Mouse (Mus musculus) MEL (cell line): Measurements from ENCODE around the gene Anapc11. TPM values are rescaled to one million over a fixed set of nuclear protein-coding genes. Genes with fewer than 3 reads are reported as not detected.

Experiments
- DNase-seq: peaks from one replicate; pipeline ENCODE4 v3.0.0; 2011; ENCODE audit warnings: low read depth, low spot score
- H3K27ac ChIP-seq: 2 replicates; pipeline ENCODE4 v1.5.1; 2012; ENCODE audit warnings: low read depth, mild to moderate bottlenecking, control low read depth, low read length, moderate library complexity; ENCODE audit not compliant: control insufficient read depth
- H3K27me3 ChIP-seq, 2 experiments: fragments of 150-350 bp in 1 of 2; sonication (generic) in 1 of 2; 2 replicates each; pipeline ENCODE4 v1.6.1; 2012; ENCODE audit warnings: low read length in 2 of 2, mild to moderate bottlenecking in 2 of 2, improper control_type of control experiment in 1 of 2, moderate library complexity in 1 of 2; ENCODE audit not compliant: insufficient read depth in 2 of 2, control insufficient read depth in 1 of 2
- H3K36me3 ChIP-seq, 2 experiments: 2 replicates each; pipeline ENCODE4 v1.6.1; 2012 to 2014; ENCODE audit warnings: low read length in 2 of 2, improper control_type of control experiment in 1 of 2, inconsistent platforms in 1 of 2, mild to moderate bottlenecking in 1 of 2; ENCODE audit not compliant: insufficient read depth in 2 of 2, control insufficient read depth in 1 of 2
- H3K4me1 ChIP-seq, 2 experiments: fragments of 150-350 bp in 1 of 2; sonication (generic) in 1 of 2; 2 replicates each; pipeline ENCODE4 v1.6.1; 2012; ENCODE audit warnings: low read length in 2 of 2, improper control_type of control experiment in 1 of 2, mild to moderate bottlenecking in 1 of 2; ENCODE audit not compliant: insufficient read depth in 2 of 2, control insufficient read depth in 1 of 2
- H3K4me3 ChIP-seq, 2 experiments: fragments of 150-350 bp in 1 of 2; sonication (generic) in 1 of 2; 2 replicates each; pipeline ENCODE4 v1.5.1; 2012; ENCODE audit warnings: low read depth in 2 of 2, low read length in 2 of 2, mild to moderate bottlenecking in 2 of 2, moderate library complexity in 2 of 2, control low read depth in 1 of 2, improper control_type of control experiment in 1 of 2; ENCODE audit not compliant: control insufficient read depth in 1 of 2, insufficient read depth in 1 of 2
- H3K79me2 ChIP-seq: 2 replicates; pipeline ENCODE4 v1.6.1; 2012; ENCODE audit warnings: mild to moderate bottlenecking, low read length, moderate library complexity; ENCODE audit not compliant: control insufficient read depth, poor library complexity, insufficient read depth
- H3K9ac ChIP-seq: 2 replicates; pipeline ENCODE4 v1.6.1; 2012; ENCODE audit warnings: low read depth, mild to moderate bottlenecking, control low read depth, low read length, moderate library complexity; ENCODE audit not compliant: control insufficient read depth, poor library complexity, severe bottlenecking
- H3K9me3 ChIP-seq: fragments of 150-350 bp; sonication (generic); replicated peaks from 2 replicates; pipeline ENCODE4 v1.6.1; 2012; ENCODE audit warnings: mild to moderate bottlenecking, low read length, improper control_type of control experiment, moderate library complexity; ENCODE audit not compliant: insufficient read depth
- BHLHE40 ChIP-seq: IDR thresholded peaks from 2 replicates; pipeline ENCODE4 v1.6.1; 2012; ENCODE audit warnings: low read depth, mild to moderate bottlenecking, inconsistent platforms, low read length, improper control_type of control experiment, borderline replicate concordance
- CHD2 ChIP-seq: IDR thresholded peaks from 2 replicates; pipeline ENCODE4 v1.6.1; 2011; ENCODE audit warnings: low read length, improper control_type of control experiment
- CTCF ChIP-seq, 3 experiments: IDR thresholded peaks in 2 of 3; conservative IDR thresholded peaks in 1 of 3; 2 replicates each; pipeline ENCODE4 v1.5.1; 2011 to 2012; ENCODE audit warnings: low read length in 3 of 3, low read depth in 2 of 3, mild to moderate bottlenecking in 2 of 3, improper control_type of control experiment in 1 of 3, inconsistent platforms in 1 of 3, mixed read lengths in 1 of 3, moderate library complexity in 1 of 3; ENCODE audit not compliant: control insufficient read depth in 1 of 3, insufficient read depth in 1 of 3, poor library complexity in 1 of 3, severe bottlenecking in 1 of 3
- E2F4 ChIP-seq: IDR thresholded peaks from 2 replicates; pipeline ENCODE4 v1.6.1; 2011; ENCODE audit warnings: low read depth, low read length, improper control_type of control experiment, borderline replicate concordance
- ELF1 ChIP-seq: IDR thresholded peaks from 2 replicates; pipeline ENCODE4 v1.6.1; 2014; ENCODE audit warnings: low read depth, mild to moderate bottlenecking, inconsistent platforms, low read length, improper control_type of control experiment, moderate library complexity
- EP300 ChIP-seq, 2 experiments: IDR thresholded peaks; 2 replicates each; pipeline ENCODE4 v1.6.1; 2011; ENCODE audit warnings: improper control_type of control experiment in 2 of 2, low read length in 2 of 2, low read depth in 1 of 2, mild to moderate bottlenecking in 1 of 2
- ETS1 ChIP-seq: IDR thresholded peaks from 2 replicates; pipeline ENCODE4 v1.6.1; 2012; ENCODE audit warnings: low read depth, mild to moderate bottlenecking, inconsistent platforms, low read length, improper control_type of control experiment, moderate library complexity
- GABPA ChIP-seq: IDR thresholded peaks from 2 replicates; pipeline ENCODE4 v1.6.1; 2012; ENCODE audit warnings: low read depth, mild to moderate bottlenecking, inconsistent platforms, low read length, improper control_type of control experiment, moderate library complexity
- GATA1 ChIP-seq: IDR thresholded peaks from 2 replicates; pipeline ENCODE4 v1.6.1; 2011; ENCODE audit warnings: low read depth, low read length, improper control_type of control experiment
- HCFC1 ChIP-seq: IDR thresholded peaks from 2 replicates; pipeline ENCODE4 v1.6.1; 2012; ENCODE audit warnings: low read depth, mild to moderate bottlenecking, inconsistent platforms, low read length, improper control_type of control experiment, moderate library complexity
- JUND ChIP-seq: IDR thresholded peaks from 2 replicates; pipeline ENCODE4 v1.6.1; 2011; ENCODE audit warnings: low read depth, mild to moderate bottlenecking, improper control_type of control experiment, low read length
- KAT2A ChIP-seq: conservative IDR thresholded peaks from 2 replicates; pipeline ENCODE4 v1.6.1; 2012; ENCODE audit warnings: low read depth, low read length, improper control_type of control experiment, inconsistent platforms
- MAFK ChIP-seq: IDR thresholded peaks from 2 replicates; pipeline ENCODE4 v1.6.1; 2011; ENCODE audit warnings: low read depth, mild to moderate bottlenecking, low read length, improper control_type of control experiment, borderline replicate concordance
- MAX ChIP-seq: IDR thresholded peaks from 2 replicates; pipeline ENCODE4 v1.6.1; 2011; ENCODE audit warnings: low read length, improper control_type of control experiment
- MXI1 ChIP-seq: IDR thresholded peaks from 2 replicates; pipeline ENCODE4 v1.6.1; 2011; ENCODE audit warnings: mild to moderate bottlenecking, low read depth, low read length, improper control_type of control experiment
- MYC ChIP-seq: IDR thresholded peaks from 2 replicates; pipeline ENCODE4 v1.6.1; 2011; ENCODE audit warnings: low read depth, mild to moderate bottlenecking, low read length, improper control_type of control experiment, moderate library complexity
- NELFE ChIP-seq: IDR thresholded peaks from 2 replicates; pipeline ENCODE4 v1.6.1; 2011; ENCODE audit warnings: low read depth, low read length, improper control_type of control experiment
- POLR2A ChIP-seq, 2 experiments: IDR thresholded peaks; 2 replicates each; pipeline ENCODE4 v1.6.1; 2011 to 2012; ENCODE audit warnings: low read length in 2 of 2, mild to moderate bottlenecking in 2 of 2, control low read depth in 1 of 2, improper control_type of control experiment in 1 of 2, low read depth in 1 of 2, moderate library complexity in 1 of 2; ENCODE audit not compliant: control insufficient read depth in 1 of 2, insufficient read depth in 1 of 2, poor library complexity in 1 of 2
- POLR2AphosphoS5 ChIP-seq: IDR thresholded peaks from 2 replicates; pipeline ENCODE4 v1.6.1; 2012; ENCODE audit warnings: low read depth, borderline replicate concordance, mild to moderate bottlenecking, inconsistent platforms, low read length, moderate library complexity, mixed read lengths
- RCOR1 ChIP-seq: IDR thresholded peaks from 2 replicates; pipeline ENCODE4 v1.6.1; 2012; ENCODE audit warnings: low read depth, mild to moderate bottlenecking, inconsistent platforms, low read length, improper control_type of control experiment
- SIN3A ChIP-seq: IDR thresholded peaks from 2 replicates; pipeline ENCODE4 v1.6.1; 2012; ENCODE audit warnings: low read length, improper control_type of control experiment, inconsistent platforms
- SMC3 ChIP-seq: IDR thresholded peaks from 2 replicates; pipeline ENCODE4 v1.6.1; 2011; ENCODE audit warnings: low read depth, low read length, improper control_type of control experiment
- TAL1 ChIP-seq: IDR thresholded peaks from 2 replicates; pipeline ENCODE4 v1.6.1; 2012; ENCODE audit warnings: mild to moderate bottlenecking, inconsistent platforms, low read length, moderate library complexity, mixed read lengths
- TBP ChIP-seq: IDR thresholded peaks from 2 replicates; pipeline ENCODE4 v1.8.0; 2011; ENCODE audit warnings: low read depth, low read length, improper control_type of control experiment
- TCF12 ChIP-seq: IDR thresholded peaks from 2 replicates; pipeline ENCODE4 v1.6.1; 2014; ENCODE audit warnings: low read depth, mild to moderate bottlenecking, inconsistent platforms, low read length, improper control_type of control experiment, moderate library complexity
- USF1 ChIP-seq: IDR thresholded peaks from 2 replicates; pipeline ENCODE4 v1.6.1; 2014; ENCODE audit warnings: low read depth, mild to moderate bottlenecking, inconsistent platforms, low read length, improper control_type of control experiment, moderate library complexity
- ZMIZ1 ChIP-seq: IDR thresholded peaks from 2 replicates; pipeline ENCODE4 v1.6.1; 2012; ENCODE audit warnings: low read depth, mild to moderate bottlenecking, inconsistent platforms, low read length, improper control_type of control experiment, moderate library complexity
- polyA plus RNA-seq, 2 experiments: library from polyadenylated mRNA; stranded (reverse) in 1 of 2; unstranded in 1 of 2; fragments of >175 nt in 1 of 2; fragments of >200 nt in 1 of 2; gene quantifications; 2 replicates each; pipeline versions ENCODE4 v1.2.1 to v1.2.4; 2012; ENCODE audit warnings: low replicate concordance in 2 of 2, low read depth in 1 of 2; ENCODE audit not compliant: insufficient read length in 2 of 2, insufficient read depth in 1 of 2, missing spikeins in 1 of 2
- total RNA-seq: library from RNA; depleted of rRNA; stranded (reverse); fragments of 300-350 nt; gene quantifications from 2 replicates; pipeline ENCODE4 v1.2.3, GENCODE M21; 2012

Gene Anapc11
- total and polyA plus RNA-seq, 3 experiments, result 120 to 130 TPM; not detected in 1

GRCm38 (mm10) chr11:120583937-120584336 lies 14.3 kb upstream of the Anapc11 start:
- no peak for TF ChIP-seq ELF1
- peak in 1 of 3 experiments; percentile 19; a peak in 2 of 6 replicates for TF ChIP-seq CTCF (IDR thresholded peaks at IDR 0.05 in 2 of 3, conservative IDR thresholded peaks at IDR 0.05 in 1 of 3; ENCODE audit: control insufficient read depth in 1 of 3, insufficient read depth in 1 of 3, low read depth in 2 of 3, low read length in 3 of 3, poor library complexity in 1 of 3, severe bottlenecking in 1 of 3)
- peak; percentile 15; the same call in 1 of the 2 replicates for TF ChIP-seq SMC3
- TF ChIP-seq MYC, result 0 out of 2 replicates have a peak, but pooled peaks have one; percentile 18
- TF ChIP-seq HCFC1, result 0 out of 2 replicates have a peak, but pooled peaks have one; percentile 10
- peaks cover 14 to 22% of the 10 kb centered on the region in 2 experiments for H3K36me3 ChIP-seq
- no peaks in the 10 kb centered on the region for H3K9me3 ChIP-seq
- no peak overlapping the region for H3K27ac ChIP-seq
- no peak overlapping the region for H3K9ac ChIP-seq
- peaks cover 10 to 23% of the 10 kb centered on the region in 2 experiments for H3K4me1 ChIP-seq
- peak; percentile 48 for DNase-seq
- H3K79me2 ChIP-seq, result peaks cover 31% of the 10 kb centered on the region
- no peak overlapping the region for H3K4me3 ChIP-seq
- H3K27me3 ChIP-seq, result no peaks in the 10 kb centered on the region

- 0 out of 2 replicates have a peak, but pooled peaks have one; percentile 54 for TF ChIP-seq HCFC1
- TF ChIP-seq TCF12, result peak; percentile 88
- peak; percentile 89 for TF ChIP-seq ETS1
- no peak for TF ChIP-seq CHD2
- TF ChIP-seq GATA1, result peak; percentile 93
- TF ChIP-seq BHLHE40, result 0 out of 2 replicates have a peak, but pooled peaks have one; percentile 34
- TF ChIP-seq EP300 (IDR thresholded peaks at IDR 0.05; ENCODE audit: low read depth in 1 of 2, low read length in 2 of 2), result peak; percentile 88 to 89
- no peak for TF ChIP-seq KAT2A
- TF ChIP-seq MAFK, result peak; percentile 84; the same call in 1 of the 2 replicates
- peak; percentile 87; the same call in 1 of the 2 replicates for TF ChIP-seq MYC
- 0 out of 2 replicates have a peak, but pooled peaks have one; percentile 38 for TF ChIP-seq MAX
- no peak for TF ChIP-seq E2F4
- TF ChIP-seq MXI1, result peak; percentile 38; the same call in 1 of the 2 replicates
- 0 out of 4 replicates have a peak, but pooled peaks of 1 of the 2 experiments have one; percentile 20 for TF ChIP-seq POLR2A (IDR thresholded peaks at IDR 0.05; ENCODE audit: control insufficient read depth in 1 of 2, insufficient read depth in 1 of 2, low read depth in 1 of 2, low read length in 2 of 2, poor library complexity in 1 of 2)
- peak; percentile 67 for TF ChIP-seq TBP
- no peak for TF ChIP-seq NELFE
- TF ChIP-seq SIN3A, result peak; percentile 85
- no peak for TF ChIP-seq USF1
- TF ChIP-seq POLR2AphosphoS5, result no peak
- TF ChIP-seq GABPA, result peak; percentile 82; the same call in 1 of the 2 replicates
- peak; percentile 91 for TF ChIP-seq TAL1
- peak; percentile 53; the same call in 1 of the 2 replicates for TF ChIP-seq RCOR1
- TF ChIP-seq JUND, result peak; percentile 47; the same call in 1 of the 2 replicates
- TF ChIP-seq CTCF (IDR thresholded peaks at IDR 0.05 in 2 of 3, conservative IDR thresholded peaks at IDR 0.05 in 1 of 3; ENCODE audit: control insufficient read depth in 1 of 3, insufficient read depth in 1 of 3, low read depth in 2 of 3, low read length in 3 of 3, poor library complexity in 1 of 3, severe bottlenecking in 1 of 3), result no peak
- no peak; the same call in 1 of the 2 replicates for TF ChIP-seq ZMIZ1
- peak; percentile 94 for DNase-seq
- H3K27me3 ChIP-seq, result no peaks in the 10 kb centered on the region
- no peak overlapping the region for H3K4me3 ChIP-seq
- H3K4me1 ChIP-seq, result peaks cover 13 to 24% of the 10 kb centered on the region in 2 experiments
- H3K9me3 ChIP-seq, result no peaks in the 10 kb centered on the region
- H3K36me3 ChIP-seq, result peaks cover 38 to 50% of the 10 kb centered on the region in 2 experiments
- H3K27ac ChIP-seq, result peak overlapping the region; percentile 81
- peaks cover 14% of the 10 kb centered on the region for H3K79me2 ChIP-seq
- no peak overlapping the region for H3K9ac ChIP-seq
Measured at GRCm38 (mm10) chr11:120588531-120588930, 9.7 kb upstream of the Anapc11 start.
